Mouse (Mus musculus): ENCODE results near the gene Dhdds. TPM values are rescaled to one million over a fixed set of nuclear protein-coding genes. Genes with fewer than 3 reads are reported as not detected.

Gene Dhdds
- polyA plus RNA-seq, 1 experiment: 33.9 TPM

GRCm38 (mm10) chr4:133931349-133931748 lies 69.4 kb downstream of the Dhdds start:
- no peak overlapping the region for H3K27ac ChIP-seq (ENCODE audit: insufficient read depth, low read length)
- TF ChIP-seq CTCF (IDR thresholded peaks at IDR 0.05; ENCODE audit: borderline replicate concordance, insufficient read depth, low read length) (no peak), POLR2A (IDR thresholded peaks at IDR 0.05; ENCODE audit: low read depth, low read length) (no peak)

GRCm38 (mm10) chr4:133929278-133929670 lies 71.4 kb downstream of the Dhdds start:
- Histone ChIP-seq H3K27ac (ENCODE audit: insufficient read depth, low read length) (no peak overlapping the region), H3K4me1 (ENCODE audit: control insufficient read depth, insufficient read depth, low read length) (no peaks in the 10 kb centered on the region; the same call in 1 of the 2 replicates), H3K4me3 (ENCODE audit: insufficient read depth, low read length) (no peak overlapping the region)
- no peak for TF ChIP-seq POLR2A (IDR thresholded peaks at IDR 0.05; ENCODE audit: low read depth, low read length)
- TF ChIP-seq CTCF (IDR thresholded peaks at IDR 0.05; ENCODE audit: borderline replicate concordance, insufficient read depth, low read length): no peak

More at GRCm38 (mm10) chr4:133931349-133931748, 69.4 kb downstream of the Dhdds start:
- Histone ChIP-seq H3K4me1 (ENCODE audit: control insufficient read depth, insufficient read depth, low read length) (no peaks in the 10 kb centered on the region; the same call in 1 of the 2 replicates), H3K4me3 (ENCODE audit: insufficient read depth, low read length) (no peak overlapping the region)

GRCm38 (mm10) chr4:133928576-133929277 lies 72.0 kb downstream of the Dhdds start:
- no peak for TF ChIP-seq POLR2A (IDR thresholded peaks at IDR 0.05; ENCODE audit: low read depth, low read length)
- no peak for TF ChIP-seq CTCF (IDR thresholded peaks at IDR 0.05; ENCODE audit: borderline replicate concordance, insufficient read depth, low read length)
- Histone ChIP-seq H3K4me1 (ENCODE audit: control insufficient read depth, insufficient read depth, low read length) (no peaks in the 10 kb centered on the region; the same call in 1 of the 2 replicates), H3K4me3 (ENCODE audit: insufficient read depth, low read length) (no peak overlapping the region), H3K27ac (ENCODE audit: insufficient read depth, low read length) (no peak overlapping the region)

GRCm38 (mm10) chr4:133925204-133925603 lies 75.5 kb downstream of the Dhdds start:
- no peak for TF ChIP-seq CTCF (IDR thresholded peaks at IDR 0.05; ENCODE audit: borderline replicate concordance, insufficient read depth, low read length)
- no peak for TF ChIP-seq POLR2A (IDR thresholded peaks at IDR 0.05; ENCODE audit: low read depth, low read length)
- Histone ChIP-seq H3K27ac (ENCODE audit: insufficient read depth, low read length) (no peak overlapping the region), H3K4me1 (ENCODE audit: control insufficient read depth, insufficient read depth, low read length) (no peaks in the 10 kb centered on the region), H3K4me3 (ENCODE audit: insufficient read depth, low read length) (no peak overlapping the region)

- no peak overlapping the region for H3K4me3 ChIP-seq (ENCODE audit: insufficient read depth, low read length)
- no peak for TF ChIP-seq POLR2A (IDR thresholded peaks at IDR 0.05; ENCODE audit: low read depth, low read length)
- TF ChIP-seq CTCF (IDR thresholded peaks at IDR 0.05; ENCODE audit: borderline replicate concordance, insufficient read depth, low read length): no peak
- no peak overlapping the region for H3K27ac ChIP-seq (ENCODE audit: insufficient read depth, low read length)
- H3K4me1 ChIP-seq (ENCODE audit: control insufficient read depth, insufficient read depth, low read length): no peaks in the 10 kb centered on the region
Observed at GRCm38 (mm10) chr4:133923743-133924142, 77.0 kb downstream of the Dhdds start.

Other genes with a start within 250 kb of the Dhdds start
- 43.9 and 52.1 TPM in 2 replicates for gene Arid1a, start 244.1 kb downstream of the Dhdds start, polyA plus RNA-seq (2011; ENCODE audit: insufficient read length, low read depth, missing spikeins)
- 4.2 and 4.8 TPM in 2 replicates for gene Rps6ka1, start 113.1 kb downstream of the Dhdds start, polyA plus RNA-seq (2011; ENCODE audit: insufficient read length, low read depth, missing spikeins)
- gene Hmgn2, start 32.3 kb downstream of the Dhdds start, polyA plus RNA-seq (2011; ENCODE audit: insufficient read length, low read depth, missing spikeins): 204 and 431 TPM in 2 replicates
- not detected in 2 replicates for gene Lin28a, start 17.9 kb upstream of the Dhdds start, polyA plus RNA-seq (2011; ENCODE audit: insufficient read length, low read depth, missing spikeins)
- gene Zfp683, start 52.9 kb upstream of the Dhdds start, polyA plus RNA-seq (2011; ENCODE audit: insufficient read length, low read depth, missing spikeins): not detected in 2 replicates
- gene Crybg2, start 59.9 kb upstream of the Dhdds start, polyA plus RNA-seq (2011; ENCODE audit: insufficient read length, low read depth, missing spikeins): not detected in 2 replicates
- gene Cd52, start 94.2 kb upstream of the Dhdds start, polyA plus RNA-seq (2011; ENCODE audit: insufficient read length, low read depth, missing spikeins): 1.0 and 6.0 TPM in 2 replicates
- 2.6 TPM in 2 replicates for gene Ubxn11, start 101.7 kb upstream of the Dhdds start, polyA plus RNA-seq (2011; ENCODE audit: insufficient read length, low read depth, missing spikeins)
- gene Sh3bgrl3, start 127.9 kb upstream of the Dhdds start, polyA plus RNA-seq (2011; ENCODE audit: insufficient read length, low read depth, missing spikeins): 317 and 335 TPM in 2 replicates
- gene Cep85, start 186.2 kb upstream of the Dhdds start, polyA plus RNA-seq (2011; ENCODE audit: insufficient read length, low read depth, missing spikeins): 17.4 and 22.1 TPM in 2 replicates
- gene Gm7534, start 202.1 kb upstream of the Dhdds start, polyA plus RNA-seq (2011; ENCODE audit: insufficient read length, low read depth, missing spikeins): not detected in 2 replicates
- not detected in 2 replicates for gene Catsper4, start 226.5 kb upstream of the Dhdds start, polyA plus RNA-seq (2011; ENCODE audit: insufficient read length, low read depth, missing spikeins)
- gene Cnksr1, start 237.5 kb upstream of the Dhdds start, polyA plus RNA-seq (2011; ENCODE audit: insufficient read length, low read depth, missing spikeins): 0.42 TPM in 1 of 2 replicates, not detected in the other
- not detected in 2 replicates for gene E130218I03Rik, start 242.7 kb upstream of the Dhdds start, polyA plus RNA-seq (2011; ENCODE audit: insufficient read length, low read depth, missing spikeins)
- gene Zfp593, start 244.7 kb upstream of the Dhdds start, polyA plus RNA-seq (2011; ENCODE audit: insufficient read length, low read depth, missing spikeins): 9.5 and 11.9 TPM in 2 replicates
- gene Gm30191, start 246.0 kb upstream of the Dhdds start, polyA plus RNA-seq (2011; ENCODE audit: insufficient read length, low read depth, missing spikeins): not detected in 2 replicates

Measured in embryonic fibroblast, embryonic 13.5 days (primary cell).